Mouse (Mus musculus): Measurements from ENCODE around the gene Gnb3.

- TF ChIP-seq POLR2A (IDR thresholded peaks at IDR 0.05; ENCODE audit: insufficient read depth, low read length) (no peak), CTCF (IDR thresholded peaks at IDR 0.05; ENCODE audit: low read depth, low read length) (no peak)
Measured at GRCm38 (mm10) chr6:124861802-124862201, 21.7 kb upstream of the Gnb3 start.

Data from ES-Bruce4 (cell line).